Mouse (Mus musculus): Measurements from ENCODE around the gene Gpatch2.

Gpatch2 gene

DNA sequence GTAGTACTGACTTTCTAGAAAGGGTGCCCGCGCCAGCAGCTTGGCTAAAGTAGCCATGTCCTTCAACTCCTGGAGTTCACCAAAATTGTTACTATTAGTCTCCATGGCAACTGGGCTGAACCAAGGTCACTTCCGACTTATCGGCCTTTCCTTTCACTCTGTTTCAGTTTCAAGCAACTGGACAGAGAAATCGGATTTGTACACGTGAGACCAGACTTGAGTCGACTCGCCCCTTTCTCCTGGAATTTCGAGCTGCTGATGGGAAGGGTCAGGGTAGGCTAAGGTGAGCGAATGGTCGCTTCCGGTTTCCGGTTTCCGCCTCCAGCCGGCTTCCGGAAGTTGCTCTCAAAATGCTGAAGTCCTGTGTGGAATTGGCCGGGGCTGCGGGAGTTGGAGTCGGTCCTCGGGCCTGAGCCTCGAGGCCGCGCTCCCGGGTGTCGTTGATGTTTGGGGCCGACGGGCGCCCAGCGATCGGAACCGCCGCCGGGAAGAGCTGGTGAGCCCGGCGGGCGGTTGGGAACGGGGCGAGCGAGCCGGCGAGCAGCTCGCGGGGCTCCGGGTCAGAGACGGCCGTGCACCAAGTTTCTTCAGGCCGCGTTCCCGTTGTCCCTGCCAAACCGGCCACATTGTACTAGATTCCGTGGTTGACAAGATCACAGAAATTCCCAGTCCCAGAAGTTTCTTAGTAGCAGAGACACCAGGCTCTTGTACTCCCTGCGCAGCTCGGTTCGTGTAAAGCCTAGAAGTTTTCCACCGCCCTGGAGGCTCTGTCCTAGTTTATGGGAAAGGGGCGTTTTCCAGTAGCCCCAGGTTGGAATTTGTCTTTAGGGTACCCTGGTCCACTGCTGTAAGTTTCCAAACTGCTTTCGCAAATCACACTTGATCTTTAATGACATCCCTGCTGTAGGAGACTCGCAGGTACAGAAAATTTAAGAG lies at the start of gene Gpatch2, which contains the start of gene Spata17:
Gene Gpatch2 (plus strand): TSS at position 328 of the 936 bp plus-strand sequence.
Gene Spata17 (minus strand): TSS at position 285 of the 936 bp plus-strand sequence.
- in situ Hi-C loops (cut with MboI, MseI): loop anchor here (25.0 kb wide), 1 partner anchor 478 kb away; the partner anchor contains the start of gene Rrp15

DNA sequence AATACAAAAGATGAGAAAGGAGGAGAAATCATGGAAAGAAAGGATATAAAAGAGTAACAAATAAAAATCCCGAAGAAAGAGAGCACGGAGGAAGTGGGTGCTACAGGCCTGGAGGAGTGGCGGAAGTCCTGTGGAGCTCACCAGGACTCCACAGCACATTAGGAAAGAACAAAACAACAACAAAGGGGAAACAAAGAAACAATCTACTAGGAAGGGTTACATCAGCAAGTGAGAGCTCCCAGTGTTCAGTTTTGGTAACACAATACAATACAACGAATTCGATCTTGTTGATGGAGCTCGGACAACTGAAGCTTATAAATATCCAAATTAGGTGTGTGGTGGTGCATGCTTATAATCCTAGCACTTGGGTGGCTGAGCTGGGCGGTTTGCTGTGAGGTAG lies 45.7 kb upstream of the Gpatch2 start:
- in situ Hi-C loops (cut with MboI, MseI): no loop called here

DNA sequence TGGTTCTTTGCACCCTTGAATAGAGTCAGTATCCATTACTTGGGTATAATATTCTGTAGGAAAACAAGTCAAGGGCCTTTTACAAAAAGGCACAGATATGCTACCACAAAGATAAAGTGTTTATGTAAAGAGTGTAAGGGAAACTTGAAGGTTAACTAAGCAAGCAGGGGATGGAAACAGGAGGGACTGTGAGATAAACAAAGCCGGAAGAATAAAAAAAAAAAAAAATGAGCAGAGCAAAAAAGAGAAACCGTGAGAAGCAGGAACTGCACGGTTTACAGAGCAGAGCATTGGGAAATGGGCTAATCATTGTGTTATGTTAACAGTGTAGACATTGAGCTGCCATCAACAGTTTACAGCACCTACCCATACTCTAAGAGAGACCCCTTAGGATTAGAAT lies 44.9 kb upstream of the Gpatch2 start:
- in situ Hi-C loops (cut with MboI, MseI): no loop called here

DNA sequence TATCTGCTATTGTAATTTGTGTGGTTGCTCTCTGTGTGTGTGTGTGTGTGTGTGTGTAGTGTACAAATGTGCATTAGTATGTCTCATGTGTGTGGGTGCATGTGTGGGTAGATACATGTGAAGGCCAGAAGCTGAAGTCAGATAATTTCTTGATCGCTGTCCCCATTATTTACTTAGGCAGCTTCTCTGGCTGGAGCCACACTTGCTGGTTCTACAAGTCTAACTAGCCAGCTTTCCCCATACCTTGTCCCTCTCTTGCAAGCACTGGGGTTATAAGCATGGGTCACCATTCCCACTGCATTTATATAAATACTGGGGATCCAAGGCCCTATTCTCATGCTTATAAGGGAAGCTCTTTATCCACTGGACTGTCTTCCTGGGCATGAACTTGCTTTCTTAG lies 39.3 kb upstream of the Gpatch2 start:
- in situ Hi-C loops (cut with MboI, MseI): no loop called here

DNA sequence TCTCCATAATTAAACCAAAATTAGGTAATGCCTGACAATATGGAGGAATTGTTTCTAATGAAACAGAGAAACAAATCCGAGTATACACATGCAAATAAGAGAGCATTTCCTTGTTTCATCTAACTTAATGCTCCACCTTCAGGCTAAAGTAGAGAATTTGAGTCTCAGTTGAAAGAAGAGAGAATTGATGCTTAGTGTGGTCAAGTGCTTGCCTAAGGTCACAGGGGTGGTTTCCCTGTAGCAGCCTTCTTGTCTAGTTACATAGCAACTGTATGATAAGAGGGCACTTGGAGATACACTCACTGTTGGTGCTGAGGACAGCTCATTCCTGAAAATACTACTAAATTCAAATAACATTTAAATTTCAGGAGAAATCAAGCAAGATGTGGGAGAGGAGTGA lies 36.8 kb upstream of the Gpatch2 start:
- in situ Hi-C loops (cut with MboI, MseI): no loop called here

DNA sequence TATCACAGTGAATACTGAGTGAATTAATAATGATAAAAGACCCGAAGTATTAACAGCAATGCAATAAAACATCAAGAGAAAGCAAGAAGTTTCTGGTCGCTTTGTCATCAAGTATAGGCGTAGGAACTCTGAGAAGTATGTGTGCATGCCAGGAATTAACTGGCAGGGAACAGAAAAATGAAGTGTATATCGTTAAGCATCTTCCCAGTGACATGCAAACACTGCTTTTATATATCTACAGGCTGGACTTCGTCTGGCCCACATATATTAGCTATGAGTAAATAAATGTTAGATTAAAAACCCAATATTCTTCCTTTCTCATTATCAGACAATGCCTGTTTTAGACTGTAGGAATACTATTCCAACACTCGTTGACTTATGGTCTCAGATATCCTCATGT lies 9.8 kb upstream of the Gpatch2 start:
- in situ Hi-C loops (cut with MboI, MseI): loop anchor here (25.0 kb wide), 1 partner anchor 468 kb away; the partner anchor contains the start of gene Rrp15

DNA sequence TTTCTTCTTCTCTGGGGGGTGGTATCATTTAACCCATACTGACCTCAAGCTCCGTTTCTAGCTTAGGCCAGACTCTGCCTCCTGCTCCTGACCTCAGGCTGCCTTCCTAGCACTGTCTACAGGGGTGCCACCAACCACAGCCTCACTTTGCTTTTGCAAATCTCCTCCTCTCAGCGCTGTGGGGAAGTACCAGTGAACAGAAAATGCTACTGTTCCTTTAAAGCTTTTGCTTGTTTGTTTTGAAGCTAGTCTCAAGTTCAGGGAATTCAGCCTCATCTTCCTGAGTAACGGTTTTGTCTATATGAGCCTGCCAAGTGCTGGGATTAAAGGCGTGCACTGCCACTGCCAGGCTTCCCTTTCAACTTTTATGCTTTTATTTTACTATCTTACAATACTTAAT lies 5.8 kb upstream of the Gpatch2 start:
- in situ Hi-C loops (cut with MboI, MseI): loop anchor here (25.0 kb wide), 1 partner anchor 472 kb away; the partner anchor contains the start of gene Rrp15

DNA sequence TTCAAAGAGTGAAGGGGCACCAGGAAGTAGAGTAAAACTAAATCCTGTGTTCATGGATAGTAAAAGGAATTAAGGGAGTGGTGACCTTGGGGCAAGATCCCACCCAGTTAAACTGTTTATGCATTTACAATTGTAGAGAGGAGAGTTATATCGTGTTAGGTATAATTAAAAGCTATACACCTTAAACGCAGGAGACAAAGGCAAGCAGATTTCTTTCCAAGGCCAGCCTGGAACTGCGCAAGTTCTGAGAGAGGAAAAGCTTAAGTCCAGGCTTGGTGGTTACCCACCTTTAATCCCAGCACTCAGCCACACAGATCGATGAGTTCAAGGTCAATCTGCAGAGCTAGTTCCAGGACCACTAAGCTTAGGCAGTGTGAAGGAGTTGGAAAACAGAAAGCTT lies 4.6 kb upstream of the Gpatch2 start:
- in situ Hi-C loops (cut with MboI, MseI): loop anchor here (25.0 kb wide), 1 partner anchor 473 kb away; the partner anchor contains the start of gene Rrp15

DNA sequence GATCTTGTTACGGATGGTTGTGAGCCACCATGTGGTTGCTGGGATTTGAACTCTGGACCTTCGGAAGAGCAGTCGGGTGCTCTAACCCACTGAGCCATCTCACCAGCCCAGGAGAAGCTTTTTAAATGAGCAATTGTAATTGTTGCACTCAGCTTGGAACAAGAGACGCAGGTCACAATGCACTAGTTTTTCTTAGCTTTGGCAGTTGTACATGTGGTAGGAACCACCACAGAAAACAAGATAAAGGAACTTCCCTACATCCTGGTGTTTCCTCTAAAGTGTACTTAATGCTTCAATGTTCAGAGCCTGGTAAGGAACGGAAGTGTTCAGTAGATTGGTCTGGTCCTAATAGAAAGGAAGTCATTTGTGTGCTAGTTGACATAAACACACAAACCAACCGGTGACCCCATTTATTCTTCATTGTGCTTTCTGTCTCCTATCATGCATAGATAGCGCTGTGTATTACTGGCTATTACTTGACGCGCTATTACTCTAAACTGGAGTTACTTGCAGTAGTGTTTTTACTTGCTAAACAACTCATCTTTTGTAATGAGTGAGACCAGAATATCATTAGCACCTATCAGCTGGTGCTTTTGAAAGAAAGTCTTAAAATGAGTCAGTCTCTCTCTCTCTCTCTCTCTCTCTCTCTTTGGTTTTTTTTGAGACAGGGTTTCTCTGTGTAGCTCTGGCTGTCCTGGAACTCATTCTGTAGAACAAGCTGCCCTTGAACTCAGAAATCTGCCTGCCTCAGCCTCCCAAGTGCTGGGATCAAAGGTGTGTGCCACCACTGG lies 1.5 kb downstream of the Gpatch2 start:
- in situ Hi-C loops (cut with MboI, MseI): loop anchor here (25.0 kb wide), 1 partner anchor 480 kb away; the partner anchor contains the start of gene Rrp15

DNA sequence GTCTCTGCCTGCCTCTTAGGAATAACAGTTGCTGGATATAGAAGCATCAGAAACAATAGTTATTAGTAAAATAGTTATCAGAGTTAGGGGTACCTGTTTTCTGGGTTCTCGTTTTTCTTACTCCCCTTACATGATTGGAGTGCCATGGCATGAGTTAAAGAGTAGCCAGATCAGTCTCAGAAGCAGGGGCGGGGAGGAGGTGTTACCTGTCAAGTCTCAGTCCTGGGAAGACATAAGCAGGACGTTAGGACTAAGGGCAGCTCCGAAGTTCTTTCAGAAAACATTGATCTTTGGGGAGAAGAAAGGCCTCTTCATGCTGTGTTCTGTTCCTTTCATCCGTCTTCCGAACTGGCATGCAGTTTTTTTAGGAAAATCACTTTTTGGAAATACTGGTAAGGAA lies 5.4 kb downstream of the Gpatch2 start:
- in situ Hi-C loops (cut with MboI, MseI): loop anchor here (25.0 kb wide), 1 partner anchor 483 kb away; the partner anchor contains the start of gene Rrp15

DNA sequence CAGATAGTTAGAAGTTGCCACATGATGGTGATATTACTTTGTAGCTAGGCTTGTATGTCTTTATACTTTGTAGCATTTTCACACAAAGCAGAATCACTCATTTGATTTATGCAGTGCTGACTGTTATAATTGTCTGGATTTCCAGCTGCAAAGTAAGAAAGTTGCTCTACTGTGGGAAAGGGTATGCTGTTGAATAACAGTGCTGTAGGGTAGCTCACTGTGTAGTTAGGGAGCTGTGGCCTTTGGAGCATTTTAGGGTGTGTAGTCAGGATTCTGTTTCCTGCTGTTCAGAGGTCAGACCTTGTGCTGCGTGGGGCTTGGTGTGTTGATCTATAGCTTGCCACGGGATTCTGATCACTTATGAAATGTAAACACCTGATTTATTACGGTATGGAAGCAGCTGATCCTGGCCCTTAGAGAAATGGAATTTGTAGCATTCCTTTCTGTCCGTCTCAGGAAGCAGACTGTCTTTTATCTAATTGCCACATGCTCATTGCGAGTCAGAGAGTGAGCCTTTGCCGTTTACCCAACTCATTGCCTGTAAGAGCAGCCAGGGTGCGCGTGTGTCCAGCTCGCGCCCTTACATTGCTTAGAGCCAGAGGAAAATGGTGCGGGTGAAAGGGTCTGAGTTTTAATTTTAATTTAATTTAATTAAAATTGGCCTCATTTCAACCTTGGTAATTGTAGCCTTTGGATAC lies 11.2 kb downstream of the Gpatch2 start:
- in situ Hi-C loops (cut with MboI, MseI): no loop called here

DNA sequence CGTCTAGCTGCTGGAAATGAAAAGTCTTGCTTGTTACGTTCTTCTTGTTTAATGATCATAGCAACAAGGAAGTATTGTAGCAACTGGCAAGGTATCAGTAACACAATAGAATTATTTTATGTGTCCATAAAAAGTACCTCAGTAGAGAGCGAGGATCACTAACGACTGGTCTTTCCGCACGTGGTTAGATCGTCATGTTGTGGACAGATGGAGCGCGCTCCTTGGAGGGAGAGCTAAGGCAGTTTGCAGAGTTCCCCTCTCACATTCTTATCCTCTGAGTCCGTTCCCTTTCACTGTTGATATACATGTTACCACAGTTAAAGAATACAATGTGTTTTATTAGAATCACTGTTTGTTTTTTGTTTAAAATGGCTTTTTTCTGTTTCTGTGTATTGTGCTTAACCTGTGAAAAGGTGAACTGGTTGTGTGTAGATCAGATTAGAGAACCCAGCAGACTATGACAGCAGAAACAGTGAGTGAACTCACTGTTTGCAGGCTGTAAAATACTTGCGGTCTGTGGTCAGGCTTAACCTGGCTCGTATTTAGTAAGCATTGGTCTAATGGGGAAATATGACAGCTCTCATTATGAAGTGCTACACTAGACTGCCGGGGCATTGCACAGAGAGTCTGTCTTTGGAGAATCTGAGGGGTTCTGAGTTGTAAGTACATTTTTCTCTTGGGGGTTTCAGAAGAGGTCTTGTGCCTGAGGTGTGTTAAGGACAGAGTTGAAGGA lies 13.3 kb downstream of the Gpatch2 start:
- in situ Hi-C loops (cut with MboI, MseI): no loop called here

DNA sequence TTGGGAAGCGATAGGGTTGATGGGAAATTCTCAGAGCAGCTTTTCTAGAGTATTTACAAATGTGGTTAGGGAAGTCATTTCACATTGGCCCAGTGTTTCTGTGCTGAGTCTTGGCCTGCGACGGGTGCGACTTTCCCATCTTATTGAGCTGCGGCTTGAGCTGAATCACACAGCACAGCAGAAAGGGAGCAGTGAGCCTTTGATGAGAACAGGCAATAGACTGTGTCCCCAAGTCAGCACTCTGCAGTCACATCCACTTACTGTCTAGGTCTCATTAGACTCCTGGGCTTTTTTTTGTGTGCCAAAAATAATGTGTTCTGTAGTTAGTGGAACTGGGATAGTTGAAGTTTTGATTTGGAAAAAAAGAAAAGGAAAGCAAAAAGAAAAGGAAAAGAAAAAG lies 14.9 kb downstream of the Gpatch2 start:
- in situ Hi-C loops (cut with MboI, MseI): no loop called here

DNA sequence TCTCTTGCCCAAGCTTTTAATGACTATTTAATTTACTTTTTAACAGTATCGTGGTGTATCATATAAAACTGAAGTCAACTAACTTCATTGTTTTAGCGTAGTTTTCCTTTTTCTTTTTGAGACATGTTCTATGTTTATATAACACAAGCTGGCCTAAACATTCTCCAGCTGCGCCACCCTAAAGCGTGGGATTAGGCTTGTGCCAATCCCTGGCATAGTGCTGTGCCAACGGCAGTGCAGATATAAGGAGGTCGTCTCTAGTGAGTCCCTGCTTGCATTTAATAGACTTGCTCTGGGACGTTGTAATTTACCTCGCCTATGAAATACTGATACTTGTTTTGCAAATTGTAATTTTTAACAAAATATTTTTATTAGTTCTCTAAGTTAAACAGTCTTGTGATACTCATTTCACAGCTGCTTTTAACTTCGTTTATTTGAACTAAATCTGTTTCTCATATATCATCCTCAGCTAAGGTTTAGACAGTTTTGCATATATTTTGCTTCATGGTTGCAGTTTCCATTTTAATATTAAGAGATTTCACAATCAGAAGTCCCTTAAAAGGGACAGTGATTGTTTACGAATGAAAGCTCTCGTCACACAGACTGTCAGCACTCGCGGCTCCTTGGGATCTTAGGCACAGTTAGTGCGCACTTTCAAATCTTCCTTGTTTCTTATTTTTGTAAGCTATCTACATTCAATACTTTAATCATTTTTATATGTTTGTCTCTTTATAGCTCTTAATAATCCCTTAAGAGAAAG lies 17.1 kb downstream of the Gpatch2 start:
- in situ Hi-C loops (cut with MboI, MseI): no loop called here

DNA sequence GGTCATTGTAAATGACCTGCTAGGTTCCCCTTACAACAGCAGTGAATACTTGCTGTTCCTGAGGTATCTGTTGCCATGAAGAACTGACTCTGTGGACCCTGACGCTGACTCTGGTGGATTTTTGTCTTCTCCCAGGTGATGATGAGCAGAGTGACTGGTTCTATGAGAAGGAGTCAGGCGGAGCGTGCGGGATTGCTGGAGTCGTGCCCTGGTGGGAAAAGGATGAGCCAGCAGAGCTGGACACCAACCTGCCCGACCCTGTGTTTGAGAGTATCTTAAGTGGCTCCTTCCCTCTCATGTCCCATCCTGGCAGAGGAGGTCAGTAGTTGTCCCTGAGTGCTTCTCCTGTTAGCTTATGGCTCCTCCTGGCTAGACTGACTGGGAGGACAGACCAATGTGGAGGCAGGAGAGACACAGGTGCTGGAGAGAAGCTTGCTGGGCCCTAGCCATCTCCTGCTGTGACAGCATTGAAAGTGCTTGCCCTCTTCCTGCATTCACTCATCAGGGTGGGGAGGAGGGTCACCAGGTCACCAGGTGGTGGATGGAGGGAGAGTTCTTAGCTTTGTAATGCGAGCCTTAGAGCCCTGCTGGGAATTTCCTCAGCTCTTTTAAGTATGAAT lies 17.8 kb downstream of the Gpatch2 start:
- in situ Hi-C loops (cut with MboI, MseI): no loop called here

DNA sequence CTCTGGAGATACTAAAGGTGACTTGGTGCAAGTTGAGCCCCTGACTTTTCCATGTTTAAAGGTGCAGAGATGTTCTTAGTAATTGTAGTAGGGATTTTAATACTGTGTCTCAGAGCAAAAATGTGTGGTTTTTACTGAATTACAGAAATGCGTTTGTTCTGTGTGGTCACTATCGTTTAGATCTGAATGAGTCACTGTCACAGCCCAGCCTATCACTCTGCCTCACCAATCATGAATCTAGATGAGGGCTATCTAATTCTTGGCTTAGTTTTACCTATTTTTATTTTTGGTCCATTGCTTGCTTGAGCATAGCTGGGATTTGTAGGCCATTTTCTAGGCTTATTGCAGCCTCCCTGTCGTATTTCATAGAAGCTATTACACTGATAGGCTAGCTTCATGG lies 19.9 kb downstream of the Gpatch2 start:
- in situ Hi-C loops (cut with MboI, MseI): no loop called here

DNA sequence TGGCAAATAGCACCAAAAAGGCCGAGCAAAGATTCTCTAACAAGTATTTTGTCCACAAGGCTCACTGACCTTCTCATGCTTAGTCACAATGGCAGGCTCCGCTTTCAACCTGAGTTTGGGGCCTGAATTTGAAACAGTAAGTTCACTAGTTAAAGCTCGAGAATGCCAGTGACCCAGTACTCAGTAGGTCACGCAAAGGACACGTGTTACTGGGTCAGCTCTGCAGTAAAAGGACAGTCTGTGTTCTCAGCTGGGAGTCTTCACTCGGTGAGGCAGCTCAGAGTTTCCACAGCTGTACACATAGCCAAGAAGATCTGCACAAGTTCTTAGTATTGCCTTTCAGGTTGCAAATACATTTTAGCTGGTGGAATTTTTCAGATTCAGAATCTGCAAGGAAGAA lies 21.0 kb downstream of the Gpatch2 start:
- in situ Hi-C loops (cut with MboI, MseI): no loop called here

DNA sequence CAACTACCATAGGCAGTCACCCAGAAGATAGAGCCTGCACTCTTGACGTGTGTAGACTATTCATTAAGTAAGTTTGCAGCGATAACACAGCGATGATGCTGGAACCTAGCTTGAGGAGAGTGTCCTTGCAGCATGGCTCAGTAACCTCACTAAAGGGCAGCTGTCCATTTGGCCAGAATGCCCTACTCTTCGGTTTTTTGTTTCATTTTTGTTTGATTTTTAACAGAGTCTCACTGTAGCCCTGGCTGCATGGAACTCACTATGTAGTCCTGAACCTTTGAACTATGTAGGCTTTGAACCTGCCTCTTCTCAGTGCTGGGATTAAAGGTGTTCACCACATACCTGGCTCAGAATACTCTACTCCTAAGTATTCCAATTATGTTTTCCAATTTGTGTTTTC lies 22.8 kb downstream of the Gpatch2 start:
- in situ Hi-C loops (cut with MboI, MseI): no loop called here

DNA sequence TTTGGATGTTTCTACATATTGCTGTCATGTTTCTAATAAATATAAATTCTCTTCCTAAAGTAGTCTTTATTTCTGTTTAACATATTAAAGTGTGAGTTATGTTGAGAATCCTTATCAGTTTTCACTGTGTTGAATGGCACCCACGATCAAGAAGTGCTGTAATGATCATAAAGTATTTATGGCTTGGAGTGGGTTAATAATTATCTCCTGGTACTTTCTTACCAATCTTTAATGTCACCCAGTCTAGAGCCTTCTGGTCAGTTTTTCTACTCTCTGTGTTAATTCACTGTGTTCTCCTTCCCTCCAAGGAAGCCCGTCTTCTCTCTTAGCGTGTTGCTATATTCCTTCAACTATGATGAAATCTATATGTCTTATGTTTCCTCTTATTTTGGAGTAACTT lies 25.0 kb downstream of the Gpatch2 start:
- in situ Hi-C loops (cut with MboI, MseI): no loop called here

DNA sequence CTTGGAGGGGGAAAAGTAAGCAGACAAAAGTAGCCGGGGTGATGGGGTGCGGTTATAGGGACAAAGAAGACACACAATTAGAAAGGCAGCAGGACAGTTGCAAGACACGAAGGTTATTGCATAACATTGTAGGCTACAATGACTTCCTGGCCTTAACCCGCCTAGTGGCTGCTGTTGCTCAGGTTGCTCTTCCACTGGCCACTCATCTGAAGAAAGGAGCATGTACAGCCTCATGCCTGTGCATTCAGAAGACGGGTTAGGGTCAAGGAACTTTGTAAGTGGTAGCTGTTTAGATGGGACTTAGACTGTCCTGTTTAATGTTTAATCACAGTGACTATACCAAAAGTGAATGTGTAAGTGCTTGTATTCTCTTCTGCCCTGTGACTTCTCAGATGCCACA lies 26.0 kb downstream of the Gpatch2 start:
- in situ Hi-C loops (cut with MboI, MseI): no loop called here

All from T-helper 2 cell (primary cell).